Mouse (Mus musculus): ENCODE results near the gene Pygo2.

The Pygo2 gene

DNA sequence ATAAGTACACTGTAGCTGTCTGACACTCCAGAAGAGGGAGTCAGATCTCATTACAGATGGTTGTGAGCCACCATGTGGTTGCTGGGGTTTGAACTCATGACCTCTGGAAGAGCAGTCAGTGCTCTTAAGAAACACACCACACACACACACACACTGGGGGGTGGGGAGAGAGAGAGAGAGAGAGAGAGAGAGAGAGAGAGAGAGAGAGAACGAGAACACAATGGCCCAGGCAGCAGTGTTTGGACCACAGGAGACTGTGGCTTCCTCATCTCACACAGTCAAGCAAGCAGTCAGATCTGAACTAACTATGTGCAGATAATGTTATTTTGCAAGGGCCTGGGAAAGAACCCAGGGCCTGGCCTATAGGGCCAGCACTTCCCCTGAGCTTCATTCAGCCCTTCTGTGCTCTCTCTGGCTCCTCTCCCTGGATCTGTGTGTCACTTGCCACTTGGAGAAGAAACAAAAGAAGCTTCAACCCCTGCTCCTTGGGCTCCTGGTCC is 25.8 kb downstream of the Pygo2 start:
- DNase-seq (ENCODE audit: low read depth in 2 of 2, low spot score in 2 of 2), result no peak

DNA sequence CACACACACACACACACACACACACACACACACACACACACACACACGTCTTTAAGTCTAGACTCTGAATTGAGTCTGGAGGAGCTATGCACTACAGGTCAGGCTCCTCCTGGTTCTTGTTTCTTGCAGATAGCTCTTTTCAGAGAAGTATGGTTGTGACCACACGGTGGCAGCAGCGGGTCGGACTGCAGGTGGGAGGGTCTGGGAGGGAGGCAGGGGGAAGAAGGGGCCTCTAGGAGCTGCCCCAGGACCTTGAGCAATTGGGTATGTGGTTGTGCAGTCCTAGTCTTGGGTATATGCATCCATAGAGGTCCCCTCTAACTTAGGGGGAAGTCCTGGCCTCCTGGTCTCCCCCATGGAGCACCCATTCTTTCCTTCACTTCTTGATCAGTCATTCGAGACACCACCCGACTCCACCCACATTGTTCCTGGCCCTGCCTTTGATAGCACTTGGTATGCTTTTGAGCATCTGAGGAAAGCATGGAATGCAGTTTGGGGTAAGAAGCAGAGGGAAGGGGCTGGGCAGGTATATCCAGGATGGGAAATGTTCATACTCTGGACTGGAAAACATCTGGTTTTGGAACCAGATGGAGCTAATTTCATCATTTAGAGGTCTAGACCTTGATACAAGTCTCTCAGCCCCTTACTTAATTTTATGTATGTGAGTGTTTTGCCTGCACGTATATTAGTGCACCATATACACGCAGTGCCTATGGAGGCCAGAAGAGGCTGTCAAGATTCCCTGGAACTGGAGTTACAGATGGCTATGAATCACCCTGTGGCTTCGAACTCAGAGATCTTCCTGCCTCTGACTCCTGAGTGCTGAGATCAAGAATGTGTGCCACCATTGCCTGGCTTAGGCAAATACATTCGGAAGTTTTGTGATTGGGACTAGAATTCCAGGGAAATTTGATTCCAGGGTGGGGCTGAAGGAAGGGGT is 27.0 kb downstream of the Pygo2 start:
- peak; percentile 64 to 78 for DNase-seq (ENCODE audit: low read depth in 2 of 2, low spot score in 2 of 2)

DNA sequence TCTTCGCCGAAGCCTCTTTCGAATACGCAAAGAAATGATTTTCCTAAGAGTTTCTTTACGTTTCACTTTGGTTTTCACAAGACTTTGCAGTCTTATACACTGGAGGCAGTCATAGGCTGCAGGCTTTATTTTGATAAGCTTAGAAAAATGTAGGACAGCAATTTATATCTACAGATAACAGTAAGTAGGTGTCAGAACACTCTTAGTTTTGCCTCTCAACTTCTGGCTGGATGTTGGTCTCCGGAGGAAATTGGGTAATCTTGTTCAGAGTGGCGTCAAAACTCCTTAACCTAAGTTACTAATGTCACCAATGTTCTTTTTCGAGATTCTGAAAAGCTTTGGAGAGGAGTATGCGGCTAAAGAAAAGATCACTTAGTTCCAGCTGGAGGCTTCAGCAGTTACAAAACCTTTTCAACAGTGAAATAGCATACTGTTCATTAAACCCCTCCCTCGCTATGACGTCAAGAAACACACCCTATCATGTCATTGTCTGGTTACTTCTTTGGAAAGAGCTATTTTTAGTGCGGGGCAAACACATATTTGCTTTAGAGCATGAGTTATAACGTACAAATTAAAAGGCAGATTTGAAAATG is 28.5 kb downstream of the Pygo2 start:
- DNase-seq (ENCODE audit: low read depth in 2 of 2, low spot score in 2 of 2), result no peak

DNA sequence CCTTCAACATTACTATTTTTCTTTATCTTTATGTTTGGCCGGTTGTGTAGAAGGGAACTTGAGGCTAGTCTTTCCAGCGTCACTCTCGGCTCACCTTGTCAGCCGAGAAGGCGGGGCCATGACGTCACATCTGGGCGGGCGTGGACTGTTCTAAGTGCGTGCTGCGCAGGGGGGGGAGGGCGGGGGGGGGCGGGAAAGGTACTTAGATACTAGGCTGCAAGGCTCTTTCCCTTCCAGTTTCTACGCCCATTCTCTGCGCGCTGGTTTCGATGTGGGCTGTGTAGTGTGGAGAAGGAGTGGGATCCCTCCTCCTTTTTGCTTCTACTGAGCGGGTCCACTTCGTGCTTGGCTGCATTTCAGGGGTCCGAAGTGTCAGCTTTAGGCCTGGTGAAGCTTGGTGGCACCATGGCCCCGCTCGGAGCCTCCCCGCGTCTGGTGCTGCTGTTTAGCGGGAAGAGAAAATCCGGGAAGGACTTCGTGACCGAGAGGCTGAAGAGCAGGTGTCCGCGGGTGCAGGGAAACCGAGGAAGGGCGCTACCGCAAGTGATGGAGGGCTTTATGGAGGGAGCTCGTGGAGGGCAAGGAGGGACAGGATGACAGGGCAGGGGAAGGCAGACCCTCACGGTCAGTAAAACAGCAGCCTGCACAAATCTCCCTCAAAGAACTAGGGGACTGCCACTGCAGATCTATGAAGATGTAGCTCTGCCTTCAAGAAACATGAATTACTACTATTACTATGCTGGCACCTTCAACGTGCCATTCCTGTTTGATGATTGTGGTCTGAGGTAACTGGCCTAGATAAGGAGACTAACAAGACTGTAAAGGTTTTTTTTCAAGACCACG is 29.2 kb downstream of the Pygo2 start:
- peak; percentile 88 to 94 for DNase-seq (ENCODE audit: low read depth in 2 of 2, low spot score in 2 of 2)

DNA sequence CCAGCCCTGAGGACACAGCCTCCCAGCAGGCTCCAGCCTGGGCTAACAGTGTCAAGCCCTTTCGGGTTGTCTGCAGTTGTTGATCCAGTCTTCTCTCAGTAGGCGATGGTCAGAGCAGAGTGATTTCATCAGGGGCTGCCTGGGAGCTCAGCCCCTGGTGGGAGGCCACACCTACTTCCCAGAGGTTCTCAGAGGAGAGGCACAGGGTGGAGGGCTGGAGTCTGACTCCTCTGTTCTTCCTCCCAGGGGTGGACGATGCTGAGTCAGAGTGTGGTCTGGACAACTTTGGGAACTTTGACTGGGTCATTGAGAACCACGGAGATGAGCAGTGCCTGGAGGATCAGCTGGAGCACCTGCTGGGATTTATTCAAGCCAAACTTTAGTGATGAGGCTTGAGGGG is 38.3 kb downstream of the Pygo2 start:
- DNase-seq (ENCODE audit: low read depth in 2 of 2, low spot score in 2 of 2), result no peak

DNA sequence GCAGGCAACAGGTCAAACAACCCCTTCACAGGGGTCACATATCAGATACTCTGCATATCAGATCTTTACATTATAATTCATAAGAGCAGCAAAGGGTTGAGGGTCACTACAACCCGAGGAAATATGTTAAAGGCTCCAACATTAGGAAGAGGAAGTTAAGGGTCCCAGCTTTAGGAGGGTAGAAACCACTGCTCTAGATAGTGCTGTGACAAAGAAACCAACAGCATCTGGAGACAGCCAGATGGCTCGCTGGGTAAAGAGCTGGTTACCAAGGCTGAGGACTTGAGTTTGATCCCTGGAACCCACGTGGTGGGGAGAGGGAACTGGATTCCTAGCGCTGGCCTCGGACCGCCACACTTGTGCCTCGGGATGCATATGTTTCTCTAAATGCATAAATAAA is 42.3 kb downstream of the Pygo2 start:
- no peak for DNase-seq (ENCODE audit: low read depth in 2 of 2, low spot score in 2 of 2)

DNA sequence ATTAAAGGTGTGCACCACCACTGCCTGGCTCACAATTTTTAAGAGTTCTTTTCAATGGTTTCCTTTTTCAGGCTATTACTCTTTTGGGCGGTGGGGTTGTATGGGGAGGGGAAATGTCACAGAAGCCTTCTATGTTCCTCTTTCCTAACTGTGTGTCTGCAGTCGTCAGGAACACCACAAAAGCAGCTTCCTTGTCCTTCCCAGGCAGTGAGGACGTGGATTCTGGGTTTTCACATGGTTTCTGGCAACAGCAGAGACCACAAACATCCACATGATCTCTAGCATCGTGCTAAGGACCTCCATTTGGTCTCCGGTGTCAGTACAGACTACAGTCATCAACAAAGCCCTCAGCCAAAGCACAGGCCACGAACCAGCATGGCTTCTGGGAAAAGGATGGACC is 43.8 kb downstream of the Pygo2 start:
- no peak for DNase-seq (ENCODE audit: low read depth in 2 of 2, low spot score in 2 of 2)

DNA sequence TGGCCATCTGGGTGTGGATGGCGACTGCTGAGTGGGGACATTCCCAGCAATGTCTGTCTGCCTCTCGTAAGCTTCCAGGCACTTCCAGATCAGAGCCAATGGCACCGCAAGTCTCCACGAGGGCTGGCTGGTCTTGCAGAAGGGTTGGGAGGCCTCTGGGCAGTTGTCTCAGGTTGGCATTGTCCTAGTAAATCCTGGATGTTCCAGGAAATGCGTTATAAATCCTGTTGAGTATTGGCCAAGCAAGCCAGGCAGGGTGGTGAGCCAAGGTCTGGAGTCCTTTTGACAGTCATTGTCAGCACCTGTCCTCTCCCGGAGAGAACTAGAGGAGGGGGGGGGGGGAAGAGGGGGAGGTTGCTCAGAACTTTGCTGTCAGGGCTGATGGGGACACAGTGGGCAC is 49.0 kb downstream of the Pygo2 start:
- no peak for DNase-seq (ENCODE audit: low read depth in 2 of 2, low spot score in 2 of 2)

DNA sequence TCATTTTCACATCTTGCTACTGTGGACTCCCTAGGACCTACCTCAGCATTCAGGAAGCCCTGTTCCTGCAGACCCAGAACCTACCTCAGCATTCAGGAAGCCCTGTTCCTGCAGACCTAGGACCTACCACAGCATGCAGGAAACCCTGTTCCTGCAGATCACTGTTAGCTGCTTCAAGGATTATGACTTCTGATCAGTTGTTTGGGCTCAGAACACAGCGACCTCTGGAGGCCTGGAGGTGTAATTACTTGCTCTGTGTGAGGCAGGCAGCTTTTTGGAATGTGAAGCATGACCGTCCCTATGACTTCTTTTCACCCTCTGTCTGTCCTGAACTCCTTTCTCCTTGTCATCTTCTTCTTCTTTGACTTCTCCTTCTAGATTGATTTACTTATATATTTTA is 51.5 kb downstream of the Pygo2 start:
- peak; percentile 20 to 25 for DNase-seq (ENCODE audit: low read depth in 2 of 2, low spot score in 2 of 2)

DNA sequence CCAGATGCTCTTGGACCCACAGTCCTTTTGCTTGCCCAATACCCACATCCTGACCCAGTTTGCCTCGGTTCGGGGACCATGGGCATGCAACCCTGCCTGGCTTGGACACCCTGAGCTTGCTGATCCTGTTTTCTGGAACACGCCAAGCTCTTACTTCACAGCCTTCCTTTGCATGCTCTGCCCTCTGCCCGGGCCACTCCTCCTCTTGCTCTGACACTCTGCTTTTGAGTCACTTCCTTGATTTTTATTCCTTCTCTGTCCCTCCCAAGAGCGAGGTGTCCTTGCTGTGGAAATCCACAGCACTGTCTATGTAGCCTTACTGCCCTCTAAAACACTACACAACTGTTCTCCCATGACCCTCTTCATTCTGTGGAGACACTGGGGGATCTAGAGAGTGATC is 52.2 kb downstream of the Pygo2 start:
- DNase-seq (ENCODE audit: low read depth in 2 of 2, low spot score in 2 of 2), result no peak

Data from CD8-positive naive resting alpha-beta T cell, adult 2 months (primary cell).